Mouse (Mus musculus): Measurements from ENCODE around the gene Zfp775.

Gene Zfp775

GRCm38 (mm10) chr6:48601271-48602079 is at the start of gene Zfp775:
Zfp775 (plus strand) TSS chr6:48602063.
- peak; percentile 98 for DNase-seq (ENCODE audit: inconsistent ontology term)

- DNase-seq (ENCODE audit: inconsistent ontology term), result no peak
Measured at GRCm38 (mm10) chr6:48552918-48553317, 48.9 kb upstream of the Zfp775 start.

GRCm38 (mm10) chr6:48553819-48554218 is 48.0 kb upstream of the Zfp775 start:
- no peak for DNase-seq (ENCODE audit: inconsistent ontology term)

GRCm38 (mm10) chr6:48554280-48555103 is 47.4 kb upstream of the Zfp775 start, which contains the start of gene Lrrc61:
Lrrc61 (plus strand) TSS chr6:48554796.
- peak; percentile 99 for DNase-seq (ENCODE audit: inconsistent ontology term)

- DNase-seq (ENCODE audit: inconsistent ontology term), result no peak
Measured at GRCm38 (mm10) chr6:48555104-48555890, 46.6 kb upstream of the Zfp775 start.

- DNase-seq (ENCODE audit: inconsistent ontology term), result no peak
Measured at GRCm38 (mm10) chr6:48555956-48556355, 45.9 kb upstream of the Zfp775 start.

GRCm38 (mm10) chr6:48565693-48566310 is 36.1 kb upstream of the Zfp775 start:
- no peak for DNase-seq (ENCODE audit: inconsistent ontology term)

- peak; percentile 87 for DNase-seq (ENCODE audit: inconsistent ontology term)
Measured at GRCm38 (mm10) chr6:48566312-48566711, 35.6 kb upstream of the Zfp775 start.

GRCm38 (mm10) chr6:48568036-48568984 is 33.6 kb upstream of the Zfp775 start:
- peak; percentile 84 for DNase-seq (ENCODE audit: inconsistent ontology term)

GRCm38 (mm10) chr6:48569065-48569807 is 32.6 kb upstream of the Zfp775 start:
- DNase-seq (ENCODE audit: inconsistent ontology term), result no peak

- no peak for DNase-seq (ENCODE audit: inconsistent ontology term)
Measured at GRCm38 (mm10) chr6:48572014-48572413, 29.8 kb upstream of the Zfp775 start.

GRCm38 (mm10) chr6:48572572-48573061 is 29.2 kb upstream of the Zfp775 start, which contains the start of gene Rarres2:
Rarres2 (minus strand) TSS chr6:48572789.
- DNase-seq (ENCODE audit: inconsistent ontology term), result peak; percentile 53

- DNase-seq (ENCODE audit: inconsistent ontology term), result no peak
Measured at GRCm38 (mm10) chr6:48573280-48573679, 28.6 kb upstream of the Zfp775 start.

GRCm38 (mm10) chr6:48573981-48574380 is 27.9 kb upstream of the Zfp775 start:
- no peak for DNase-seq (ENCODE audit: inconsistent ontology term)

- DNase-seq (ENCODE audit: inconsistent ontology term), result no peak
Measured at GRCm38 (mm10) chr6:48578736-48579135, 23.1 kb upstream of the Zfp775 start.

GRCm38 (mm10) chr6:48579215-48579648 is 22.6 kb upstream of the Zfp775 start:
- DNase-seq (ENCODE audit: inconsistent ontology term), result peak; percentile 82

- DNase-seq (ENCODE audit: inconsistent ontology term), result no peak
Measured at GRCm38 (mm10) chr6:48581257-48581656, 20.6 kb upstream of the Zfp775 start.

GRCm38 (mm10) chr6:48582037-48582436 is 19.8 kb upstream of the Zfp775 start:
- peak; percentile 36 for DNase-seq (ENCODE audit: inconsistent ontology term)

GRCm38 (mm10) chr6:48589194-48589750 is 12.6 kb upstream of the Zfp775 start, which contains the start of gene Gm45021:
Gm45021 (plus strand) TSS chr6:48589610.
- DNase-seq (ENCODE audit: inconsistent ontology term), result no peak
